Comparison of ENCODE assay signal across 12 mouse cellular contexts in the genomic region with DNA sequence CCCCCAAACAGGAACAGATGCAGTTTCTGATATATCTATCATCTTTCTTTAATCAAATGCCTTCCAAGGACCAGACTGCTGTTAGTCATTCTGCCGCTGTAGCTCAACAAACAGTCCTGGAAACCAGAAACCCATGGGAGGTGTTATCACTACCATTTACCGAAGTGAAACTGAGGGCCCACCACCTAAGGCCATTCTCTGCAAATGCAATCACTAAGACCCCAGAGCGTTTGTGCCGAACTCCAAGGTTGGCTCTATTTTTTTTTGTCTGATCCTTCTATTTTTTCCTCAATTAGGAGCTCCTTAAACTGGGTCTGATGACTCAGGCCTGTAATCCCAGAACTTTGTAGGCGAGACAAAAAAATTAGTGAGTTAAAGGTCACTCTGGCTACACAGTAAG.
"Had no signal": no experiment of that assay in that cellular context is flagged by ENCODE, and none has a peak within 500 bp of the region (broad histone marks: within the 10 kb centered on the region; RNA-seq: fewer than 3 reads in every experiment).

No protein-coding gene starts in this region.

- H3K4me3 ChIP-seq: limb, embryonic 13.5 days; liver, embryonic 15.5 days; megakaryocyte, embryonic 14.5 days; neural tube, embryonic 13.5 days had no signal

- H3K36me3 ChIP-seq: liver, embryonic 15.5 days had no signal

- H3K27ac ChIP-seq: limb, embryonic 13.5 days; liver, embryonic 15.5 days; neural tube, embryonic 13.5 days had no signal

- H3K4me1 ChIP-seq: liver, embryonic 15.5 days had no signal

- DNase-seq: kidney, postnatal 25 days; lung, embryonic 14.5 days; lung, postnatal 4 days; retina, postnatal 1 day; thymus, postnatal 36 days had no signal

- H3K9ac ChIP-seq: limb, embryonic 13.5 days; liver, embryonic 15.5 days; lung, embryonic 14.5 days; neural tube, embryonic 13.5 days had no signal

- H3K9me3 ChIP-seq: limb, embryonic 13.5 days; liver, embryonic 15.5 days; megakaryocyte, embryonic 14.5 days; neural tube, embryonic 13.5 days had no signal

- H3K4me2 ChIP-seq: limb, embryonic 13.5 days; liver, embryonic 11.5 days; liver, embryonic 15.5 days; lung, embryonic 14.5 days; midbrain, embryonic 11.5 days; neural tube, embryonic 13.5 days had no signal

- H3K27me3 ChIP-seq: limb, embryonic 13.5 days; liver, embryonic 15.5 days; megakaryocyte, embryonic 14.5 days; neural tube, embryonic 13.5 days had no signal

- ATAC-seq: midbrain, embryonic 16.5 days had no signal
